Mouse (Mus musculus): ENCODE results near the gene Hist1h3b.

The Hist1h3b gene

DNA sequence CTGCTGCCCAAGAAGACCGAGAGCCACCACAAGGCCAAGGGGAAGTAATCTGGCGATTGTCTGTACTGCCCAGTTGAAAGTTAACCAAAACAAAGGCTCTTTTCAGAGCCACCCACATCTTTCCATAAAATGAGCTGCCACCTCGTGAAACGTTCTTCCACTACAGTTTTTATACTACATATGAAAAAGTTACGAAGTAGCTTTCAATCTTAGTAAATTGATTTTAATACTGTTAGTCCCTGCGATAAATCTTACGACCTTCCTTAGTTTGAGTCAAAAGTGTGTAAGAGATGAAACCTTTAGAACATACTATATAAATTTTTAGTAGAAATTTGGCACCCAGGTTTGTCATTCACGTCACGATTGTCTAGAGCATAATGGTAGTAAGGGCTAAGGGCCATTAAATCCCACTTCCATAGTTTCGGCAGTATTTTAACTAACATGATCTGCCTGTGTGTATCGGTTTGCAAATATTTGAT is 550 bp upstream of the Hist1h3b start:
- in situ Hi-C loops (cut with MboI, MseI): loop anchor here (10.0 to 25.0 kb wide), 2 partner anchors 307 to 1964 kb away; partner anchors contain the start of genes Hist1h1b (in 2 of the 2), Hist1h2an (in 2 of the 2), Hist1h2bp (in 2 of the 2) and Hist1h3i (in 2 of the 2)

DNA sequence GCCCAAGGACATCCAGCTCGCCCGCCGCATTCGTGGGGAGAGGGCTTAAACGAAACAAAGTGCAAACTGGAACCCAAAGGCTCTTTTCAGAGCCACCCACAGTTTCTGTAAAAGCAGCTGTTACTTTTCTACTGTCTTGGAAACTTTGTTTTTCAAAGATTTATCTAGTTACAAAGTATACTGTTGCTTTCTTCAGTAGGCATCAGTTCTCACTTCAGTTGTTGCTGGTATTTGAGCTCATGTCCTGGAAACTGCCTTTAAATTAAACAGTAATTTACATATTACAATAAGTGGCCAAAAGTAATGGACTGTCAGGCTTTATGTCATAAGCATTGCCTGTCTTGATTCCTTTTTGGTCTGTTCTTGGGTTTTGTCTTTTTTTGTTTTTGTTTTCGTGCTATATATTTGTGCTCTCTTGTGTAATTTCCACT is 690 bp downstream of the Hist1h3b start:
- in situ Hi-C loops (cut with MboI, MseI): loop anchor here (10.0 to 25.0 kb wide), 2 partner anchors 308 to 1965 kb away; partner anchors contain the start of genes Hist1h1b (in 2 of the 2), Hist1h2an (in 2 of the 2), Hist1h2bp (in 2 of the 2) and Hist1h3i (in 2 of the 2)

DNA sequence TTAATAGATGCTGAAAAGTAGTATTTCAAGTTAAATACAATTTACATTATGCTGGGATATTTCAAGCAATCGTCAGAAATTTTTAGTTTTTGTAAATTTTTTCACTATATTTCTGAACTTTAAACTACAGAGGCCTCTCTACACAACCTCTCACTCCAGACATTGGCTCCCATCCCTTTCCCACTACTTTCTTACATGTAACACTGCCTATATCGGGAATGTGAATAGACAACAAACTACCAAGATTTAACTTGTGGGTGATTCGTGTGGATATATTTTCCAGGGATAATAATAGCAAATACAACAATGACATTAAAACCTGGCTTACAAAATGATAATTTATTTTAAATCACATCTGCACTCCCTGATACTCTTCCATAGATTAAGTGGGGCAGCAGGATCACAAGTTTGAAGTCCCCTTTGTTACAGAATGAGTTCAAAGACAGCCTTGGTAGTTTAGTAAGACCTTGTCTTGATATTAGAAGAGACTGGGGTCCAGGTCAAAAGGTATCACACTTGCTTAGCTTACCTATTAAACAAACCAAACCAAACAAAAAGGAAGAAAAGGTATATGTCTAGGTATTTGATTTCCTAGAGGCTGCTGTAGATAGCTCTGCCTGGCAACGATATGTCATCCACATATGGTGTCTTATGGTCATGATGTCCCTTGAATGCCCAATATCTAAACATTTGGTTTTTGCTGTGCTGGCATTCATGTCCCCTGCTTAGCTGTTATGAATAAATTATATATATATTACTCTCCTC is 1.4 kb downstream of the Hist1h3b start:
- in situ Hi-C loops (cut with MboI, MseI): loop anchor here (10.0 to 25.0 kb wide), 2 partner anchors 309 to 1966 kb away; partner anchors contain the start of genes Hist1h1b (in 2 of the 2), Hist1h2an (in 2 of the 2), Hist1h2bp (in 2 of the 2) and Hist1h3i (in 2 of the 2)

DNA sequence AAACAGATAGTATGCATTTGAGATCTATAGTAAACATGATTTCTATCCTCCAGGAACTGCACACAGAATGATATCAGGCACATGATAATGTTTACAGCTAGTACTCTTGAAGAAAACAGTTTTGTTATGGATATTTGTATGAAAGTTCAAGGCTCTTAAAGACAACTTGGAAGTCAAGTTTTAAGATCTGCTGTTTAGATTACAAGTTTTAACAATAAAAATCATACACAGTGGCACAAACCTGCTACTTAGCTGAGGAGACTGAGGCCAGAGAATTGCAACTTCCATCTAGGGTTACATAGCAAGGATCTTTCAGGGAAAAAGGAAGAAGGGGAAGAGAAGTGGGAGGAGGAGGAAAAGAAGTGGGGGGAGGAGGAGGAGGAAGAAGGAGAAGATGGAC is 2.9 kb downstream of the Hist1h3b start:
- in situ Hi-C loops (cut with MboI, MseI): loop anchor here (5.0 to 25.0 kb wide), 3 partner anchors 310 to 1968 kb away; partner anchors contain the start of genes Hist1h1b (in 2 of the 2), Hist1h2an (in 2 of the 2), Hist1h2bp (in 2 of the 2) and Hist1h3i (in 2 of the 2)

DNA sequence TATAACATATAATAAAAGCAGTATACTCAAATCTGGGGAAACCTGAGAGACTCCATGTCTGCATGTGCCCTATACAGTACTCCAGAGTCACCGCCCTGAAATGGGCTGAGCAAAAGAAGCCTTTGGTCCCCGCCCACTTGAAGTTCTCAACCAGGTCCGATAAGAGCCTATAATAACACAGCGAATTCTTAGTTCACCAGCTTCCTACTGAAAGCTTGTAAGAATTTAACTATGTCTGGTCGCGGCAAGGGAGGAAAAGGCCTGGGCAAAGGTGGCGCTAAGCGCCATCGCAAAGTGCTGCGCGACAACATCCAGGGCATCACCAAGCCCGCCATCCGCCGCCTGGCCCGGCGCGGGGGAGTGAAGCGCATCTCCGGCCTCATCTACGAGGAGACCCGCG is 4.7 kb downstream of the Hist1h3b start, which contains the start of gene Hist1h4b:
Gene Hist1h4b (plus strand): TSS at position 224 of the 400 bp plus-strand sequence.
- in situ Hi-C loops (cut with MboI, MseI): loop anchor here (5.0 to 25.0 kb wide), 3 partner anchors 312 to 1969 kb away; partner anchors contain the start of genes Hist1h1b (in 2 of the 2), Hist1h2an (in 2 of the 2), Hist1h2bp (in 2 of the 2) and Hist1h3i (in 2 of the 2)

DNA sequence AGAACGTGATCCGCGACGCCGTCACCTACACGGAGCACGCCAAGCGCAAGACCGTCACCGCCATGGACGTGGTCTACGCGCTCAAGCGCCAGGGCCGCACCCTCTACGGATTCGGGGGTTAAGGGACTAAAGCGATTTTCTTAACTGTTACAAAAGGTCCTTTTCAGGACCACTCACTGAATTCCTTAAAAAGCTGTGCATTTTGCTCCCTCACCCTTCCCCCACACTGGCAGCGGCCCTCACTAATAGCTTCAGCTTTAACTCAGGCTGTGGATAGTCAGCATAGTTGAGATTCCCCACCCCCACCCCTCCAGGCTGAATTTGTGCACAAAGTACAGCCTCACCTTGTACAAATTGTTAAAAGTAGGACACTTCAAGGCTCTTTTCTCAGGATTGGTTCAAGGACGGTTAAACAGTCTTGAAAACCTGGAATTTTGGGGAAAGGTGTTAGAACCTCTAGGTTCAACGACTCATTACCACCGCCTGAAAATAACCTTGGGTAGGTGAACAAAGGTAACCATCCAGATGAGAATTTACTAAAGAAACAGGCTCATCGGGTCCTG is 5.2 kb downstream of the Hist1h3b start:
- in situ Hi-C loops (cut with MboI, MseI): loop anchor here (5.0 to 25.0 kb wide), 3 partner anchors 312 to 1970 kb away; partner anchors contain the start of genes Hist1h1b (in 2 of the 2), Hist1h2an (in 2 of the 2), Hist1h2bp (in 2 of the 2) and Hist1h3i (in 2 of the 2)

DNA sequence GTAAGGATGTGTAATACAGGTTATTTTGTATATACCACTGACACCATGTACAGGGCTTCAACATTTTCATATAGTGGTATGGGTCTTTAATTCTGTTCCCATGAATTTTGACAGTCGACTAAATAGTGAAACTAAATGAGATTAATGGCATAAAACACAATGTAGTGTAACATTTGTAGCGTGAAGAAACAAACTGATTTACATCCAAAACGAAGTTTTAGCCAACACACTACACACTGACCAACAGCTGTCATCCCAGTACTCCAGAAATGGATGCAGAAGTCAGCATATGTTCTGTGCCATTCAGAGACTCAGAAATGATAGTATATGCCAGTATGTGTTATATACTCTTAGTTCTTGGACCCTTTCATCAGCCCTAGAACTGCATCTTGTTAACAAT is 5.9 kb downstream of the Hist1h3b start:
- in situ Hi-C loops (cut with MboI, MseI): loop anchor here (5.0 to 25.0 kb wide), 3 partner anchors 313 to 1971 kb away; partner anchors contain the start of genes Hist1h1b (in 2 of the 2), Hist1h2an (in 2 of the 2), Hist1h2bp (in 2 of the 2) and Hist1h3i (in 2 of the 2)

DNA sequence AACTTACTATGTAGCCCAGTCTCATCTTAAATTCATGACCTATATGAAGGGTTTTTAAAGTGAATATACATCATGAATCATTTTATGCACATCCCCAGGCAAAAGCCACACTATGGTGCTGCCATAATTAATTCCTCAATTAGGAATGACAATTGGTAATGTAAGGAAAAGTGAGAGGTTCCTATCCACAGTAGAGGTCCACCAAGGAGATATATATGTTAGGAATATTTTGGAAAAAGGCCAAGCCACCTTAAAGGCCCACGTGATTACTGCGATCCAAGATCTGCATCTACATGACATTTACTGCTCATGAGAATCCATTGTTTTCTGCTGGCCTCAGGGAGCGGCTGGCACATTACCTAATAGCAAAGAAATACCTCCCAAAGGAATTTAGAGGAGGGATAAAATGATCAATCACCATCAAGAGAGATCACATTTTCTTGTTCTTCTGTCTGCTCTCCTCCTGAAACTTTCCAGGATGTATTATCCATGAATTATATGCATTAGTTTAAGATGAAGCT is 7.2 kb downstream of the Hist1h3b start:
- in situ Hi-C loops (cut with MboI, MseI): loop anchor here (5.0 to 25.0 kb wide), 3 partner anchors 315 to 1972 kb away; partner anchors contain the start of genes Hist1h1b (in 2 of the 2), Hist1h2an (in 2 of the 2), Hist1h2bp (in 2 of the 2) and Hist1h3i (in 2 of the 2)

DNA sequence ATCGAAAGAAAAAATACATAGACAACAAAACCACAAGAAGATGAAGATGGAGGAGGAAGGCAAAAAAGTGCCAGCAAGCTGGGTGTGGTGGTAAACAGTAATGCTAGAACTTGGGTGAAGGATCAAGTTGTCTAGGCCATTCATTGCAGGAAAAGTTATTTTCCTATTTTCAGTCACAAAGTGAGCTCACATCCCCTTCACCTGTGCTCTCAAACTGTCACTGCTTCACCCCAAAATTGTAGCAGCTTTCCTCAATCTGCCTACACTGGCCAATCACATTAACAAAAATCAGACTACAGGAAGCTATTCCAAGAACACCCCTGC is 7.8 kb downstream of the Hist1h3b start:
- in situ Hi-C loops (cut with MboI, MseI): loop anchor here (5.0 to 25.0 kb wide), 3 partner anchors 315 to 1973 kb away; partner anchors contain the start of genes Hist1h1b (in 2 of the 2), Hist1h2an (in 2 of the 2), Hist1h2bp (in 2 of the 2) and Hist1h3i (in 2 of the 2)

DNA sequence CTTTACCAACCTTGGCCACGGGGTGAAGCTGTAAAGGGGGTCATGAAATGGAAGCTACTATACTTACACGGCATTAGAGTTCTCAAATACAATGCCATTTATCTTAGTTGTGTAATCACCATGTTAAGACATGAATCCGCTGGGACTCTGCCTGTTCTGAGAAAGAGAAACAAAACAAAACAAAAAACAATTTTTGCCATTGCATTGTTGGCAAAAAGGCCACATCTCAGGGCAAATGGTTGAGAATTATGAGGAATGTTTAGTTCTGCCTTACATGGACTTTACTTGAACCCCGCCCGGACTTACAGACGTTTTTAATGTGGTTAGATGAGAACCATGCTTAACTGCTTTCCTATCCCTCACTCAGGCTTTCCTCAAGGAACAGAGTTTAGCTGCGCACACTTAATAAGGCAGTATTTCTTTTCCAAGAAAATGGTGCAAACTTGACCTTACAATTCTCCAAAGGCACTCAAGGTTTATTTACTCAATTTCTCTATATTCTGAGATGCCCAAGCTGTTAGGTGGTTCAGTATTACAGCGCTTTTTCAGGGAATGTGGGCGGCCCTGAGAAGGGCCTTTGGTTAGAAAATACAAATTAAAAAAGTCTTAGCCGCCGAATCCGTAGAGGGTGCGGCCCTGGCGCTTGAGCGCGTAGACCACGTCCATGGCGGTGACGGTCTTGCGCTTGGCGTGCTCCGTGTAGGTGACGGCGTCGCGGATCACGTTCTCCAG is 8.3 kb downstream of the Hist1h3b start:
- in situ Hi-C loops (cut with MboI, MseI): loop anchor here (25.0 kb wide), 1 partner anchor 1973 kb away; the partner anchor contains the start of genes Hist1h1b (in 2 of the 2), Hist1h2an (in 2 of the 2), Hist1h2bp (in 2 of the 2) and Hist1h3i (in 2 of the 2)

DNA sequence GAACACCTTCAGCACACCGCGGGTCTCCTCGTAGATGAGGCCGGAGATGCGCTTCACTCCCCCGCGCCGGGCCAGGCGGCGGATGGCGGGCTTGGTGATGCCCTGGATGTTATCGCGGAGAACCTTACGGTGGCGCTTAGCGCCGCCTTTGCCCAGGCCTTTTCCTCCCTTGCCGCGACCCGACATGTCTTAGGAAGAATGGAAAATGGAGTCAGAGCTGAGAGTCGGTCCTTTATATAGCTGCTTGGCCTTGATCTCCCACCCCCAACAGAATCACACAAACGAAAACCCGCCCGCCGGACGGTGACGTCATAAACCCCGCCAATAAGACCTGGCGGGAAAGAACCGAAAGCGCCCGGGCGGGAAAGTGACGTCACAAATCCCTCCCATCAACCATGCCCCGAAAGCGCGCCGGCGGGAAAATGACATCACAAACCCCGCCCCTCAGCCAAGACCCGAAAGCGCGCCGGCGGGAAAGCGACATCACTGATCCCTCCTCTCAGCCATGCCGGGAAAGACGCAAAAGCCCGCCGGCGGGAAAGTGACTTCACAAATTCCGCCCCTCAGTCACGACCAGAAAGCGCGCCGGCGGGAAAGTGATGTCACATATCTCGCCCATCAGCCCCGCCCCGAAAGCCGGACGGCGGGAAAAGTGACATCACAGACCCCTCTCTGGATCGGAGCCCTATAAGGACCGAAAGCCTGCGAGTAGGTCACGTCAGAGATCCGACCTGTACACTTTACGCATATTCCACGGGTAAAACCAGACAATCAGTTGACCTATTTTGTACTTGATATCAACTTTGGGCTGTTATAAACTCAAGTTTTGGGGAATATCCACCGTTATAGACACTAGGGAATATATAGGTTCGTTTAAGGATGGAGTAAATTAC is 9.2 kb downstream of the Hist1h3b start, which contains the start of gene Hist1h4a:
Gene Hist1h4a (minus strand): TSS at position 259 of the 893 bp plus-strand sequence.
- in situ Hi-C loops (cut with MboI, MseI): loop anchor here (25.0 kb wide), 1 partner anchor 1974 kb away; the partner anchor contains the start of genes Hist1h1b (in 2 of the 2), Hist1h2an (in 2 of the 2), Hist1h2bp (in 2 of the 2) and Hist1h3i (in 2 of the 2)

DNA sequence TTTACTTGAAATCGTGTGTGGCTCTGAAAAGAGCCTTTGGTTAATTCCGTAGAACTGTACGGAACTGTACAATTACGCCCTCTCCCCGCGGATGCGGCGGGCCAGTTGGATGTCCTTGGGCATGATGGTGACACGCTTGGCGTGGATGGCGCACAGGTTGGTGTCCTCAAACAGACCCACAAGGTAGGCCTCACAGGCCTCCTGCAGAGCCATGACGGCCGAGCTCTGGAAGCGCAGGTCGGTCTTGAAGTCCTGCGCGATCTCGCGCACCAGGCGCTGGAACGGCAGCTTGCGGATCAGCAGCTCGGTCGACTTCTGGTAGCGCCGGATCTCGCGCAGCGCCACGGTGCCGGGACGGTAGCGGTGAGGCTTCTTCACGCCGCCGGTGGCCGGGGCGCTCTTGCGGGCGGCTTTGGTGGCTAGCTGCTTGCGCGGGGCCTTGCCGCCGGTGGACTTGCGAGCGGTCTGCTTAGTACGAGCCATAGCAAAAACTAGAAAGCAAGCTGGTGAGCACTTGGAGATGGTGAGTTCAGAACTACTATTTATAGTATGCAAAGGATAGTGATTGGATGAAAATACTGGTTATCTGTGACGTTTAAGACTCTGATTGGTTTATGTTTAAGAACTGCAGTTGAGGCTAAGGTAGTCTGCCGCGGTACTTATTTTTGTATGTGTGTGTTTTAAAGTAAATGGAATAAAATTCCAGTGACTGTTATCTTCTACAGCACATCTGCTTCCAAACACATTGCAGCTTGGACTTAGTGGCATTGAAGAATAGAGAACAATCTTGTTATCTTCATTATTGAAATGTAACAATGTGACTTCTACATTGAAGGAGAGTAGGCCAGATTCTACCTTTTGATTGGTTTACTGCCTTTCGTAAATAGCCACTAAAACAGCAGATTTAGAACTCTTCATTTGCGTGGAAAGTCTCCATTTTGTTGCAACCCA is 10.1 kb downstream of the Hist1h3b start, which contains the start of gene Hist1h3a:
Gene Hist1h3a (minus strand): TSS at position 516 of the 951 bp plus-strand sequence.
- in situ Hi-C loops (cut with MboI, MseI): loop anchor here (25.0 kb wide), 1 partner anchor 1975 kb away; the partner anchor contains the start of genes Hist1h1b (in 2 of the 2), Hist1h2an (in 2 of the 2), Hist1h2bp (in 2 of the 2) and Hist1h3i (in 2 of the 2)

DNA sequence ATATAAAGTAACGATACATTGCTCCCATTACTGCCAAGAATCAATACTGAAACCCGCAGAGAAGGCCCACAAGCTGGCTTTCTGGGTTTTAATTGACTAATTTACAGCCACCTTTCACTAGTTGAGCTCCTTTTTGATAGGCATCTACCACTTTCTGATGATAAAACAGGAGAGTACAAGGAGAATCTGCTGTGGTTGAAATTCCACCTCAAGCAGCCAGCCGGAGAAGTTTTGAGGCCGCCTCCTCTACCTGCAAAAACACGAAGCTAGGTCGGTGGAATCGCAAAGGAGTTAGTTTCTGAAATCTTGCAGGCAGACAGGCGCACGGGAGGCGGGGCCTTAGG is 11.1 kb downstream of the Hist1h3b start:
- in situ Hi-C loops (cut with MboI, MseI): loop anchor here (25.0 kb wide), 1 partner anchor 1976 kb away; the partner anchor contains the start of genes Hist1h1b (in 2 of the 2), Hist1h2an (in 2 of the 2), Hist1h2bp (in 2 of the 2) and Hist1h3i (in 2 of the 2)

DNA sequence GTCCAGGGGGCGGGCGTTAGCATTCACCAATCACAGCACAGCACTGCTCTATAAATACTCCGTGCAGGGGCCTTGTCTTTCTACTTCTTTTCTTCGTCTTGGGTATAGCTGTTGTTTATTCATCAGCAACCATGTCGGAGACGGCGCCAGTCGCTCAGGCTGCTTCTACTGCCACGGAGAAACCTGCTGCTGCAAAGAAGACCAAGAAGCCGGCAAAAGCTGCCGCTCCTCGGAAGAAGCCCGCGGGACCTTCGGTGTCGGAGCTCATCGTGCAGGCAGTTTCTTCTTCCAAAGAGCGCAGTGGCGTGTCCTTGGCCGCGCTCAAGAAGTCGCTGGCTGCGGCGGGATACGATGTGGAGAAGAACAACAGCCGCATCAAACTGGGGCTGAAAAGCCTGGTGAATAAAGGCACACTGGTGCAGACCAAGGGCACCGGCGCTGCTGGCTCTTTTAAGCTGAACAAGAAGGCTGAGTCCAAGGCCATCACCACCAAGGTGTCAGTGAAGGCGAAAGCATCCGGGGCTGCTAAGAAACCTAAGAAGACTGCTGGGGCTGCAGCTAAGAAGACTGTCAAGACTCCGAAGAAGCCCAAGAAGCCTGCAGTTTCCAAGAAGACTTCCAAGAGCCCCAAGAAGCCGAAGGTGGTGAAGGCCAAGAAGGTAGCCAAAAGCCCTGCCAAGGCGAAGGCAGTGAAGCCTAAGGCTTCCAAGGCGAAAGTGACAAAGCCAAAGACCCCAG is 11.7 kb downstream of the Hist1h3b start, which contains the start of gene Hist1h1a:
Gene Hist1h1a (plus strand): TSS at position 81 of the 738 bp plus-strand sequence.
- in situ Hi-C loops (cut with MboI, MseI): loop anchor here (25.0 kb wide), 1 partner anchor 1976 kb away; the partner anchor contains the start of genes Hist1h1b (in 2 of the 2), Hist1h2an (in 2 of the 2), Hist1h2bp (in 2 of the 2) and Hist1h3i (in 2 of the 2)

DNA sequence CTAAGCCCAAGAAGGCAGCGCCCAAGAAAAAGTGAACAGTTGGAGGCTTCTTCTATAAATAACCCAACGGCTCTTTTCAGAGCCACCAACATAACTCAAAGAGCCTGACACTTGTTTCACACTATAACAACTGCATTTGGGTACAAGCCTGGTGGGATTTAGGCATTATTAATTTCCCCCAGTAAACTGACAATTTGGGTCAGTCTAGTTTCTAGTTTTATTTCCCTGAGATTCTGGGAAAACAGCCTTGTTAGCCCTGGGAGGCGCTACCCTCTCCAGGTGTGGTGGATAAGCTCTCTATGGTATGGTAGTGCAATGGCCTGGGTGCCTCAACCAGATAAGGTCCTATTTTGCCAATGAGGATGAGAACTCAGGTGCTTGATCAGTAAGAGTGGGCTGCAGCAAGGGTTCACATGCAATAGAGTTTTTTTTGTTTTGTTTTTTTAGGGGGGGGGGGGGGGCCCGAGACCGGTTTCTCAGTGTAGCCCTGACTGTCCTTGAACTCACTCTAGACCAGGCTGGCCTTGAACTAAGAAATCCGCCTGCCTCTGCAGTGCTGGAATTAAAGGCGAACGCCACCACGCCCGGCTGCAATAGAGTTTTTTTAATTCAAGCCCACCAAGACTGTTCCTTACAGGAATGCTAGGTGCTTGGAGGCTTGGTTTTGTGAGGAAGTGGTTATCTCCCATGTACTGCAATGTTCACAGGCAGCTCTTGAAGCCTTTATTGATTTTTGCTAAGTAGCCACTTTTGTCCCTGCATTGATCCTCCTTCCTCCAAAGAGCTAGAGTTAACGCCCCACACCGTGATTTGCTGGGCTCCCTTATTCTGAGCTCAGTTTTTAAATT is 12.5 kb downstream of the Hist1h3b start:
- in situ Hi-C loops (cut with MboI, MseI): loop anchor here (25.0 kb wide), 1 partner anchor 1977 kb away; the partner anchor contains the start of genes Hist1h1b (in 2 of the 2), Hist1h2an (in 2 of the 2), Hist1h2bp (in 2 of the 2) and Hist1h3i (in 2 of the 2)

Measured in T-helper 17 cell (primary cell).